Mouse (Mus musculus): ENCODE data around the gene Auts2.

Gene Auts2

DNA sequence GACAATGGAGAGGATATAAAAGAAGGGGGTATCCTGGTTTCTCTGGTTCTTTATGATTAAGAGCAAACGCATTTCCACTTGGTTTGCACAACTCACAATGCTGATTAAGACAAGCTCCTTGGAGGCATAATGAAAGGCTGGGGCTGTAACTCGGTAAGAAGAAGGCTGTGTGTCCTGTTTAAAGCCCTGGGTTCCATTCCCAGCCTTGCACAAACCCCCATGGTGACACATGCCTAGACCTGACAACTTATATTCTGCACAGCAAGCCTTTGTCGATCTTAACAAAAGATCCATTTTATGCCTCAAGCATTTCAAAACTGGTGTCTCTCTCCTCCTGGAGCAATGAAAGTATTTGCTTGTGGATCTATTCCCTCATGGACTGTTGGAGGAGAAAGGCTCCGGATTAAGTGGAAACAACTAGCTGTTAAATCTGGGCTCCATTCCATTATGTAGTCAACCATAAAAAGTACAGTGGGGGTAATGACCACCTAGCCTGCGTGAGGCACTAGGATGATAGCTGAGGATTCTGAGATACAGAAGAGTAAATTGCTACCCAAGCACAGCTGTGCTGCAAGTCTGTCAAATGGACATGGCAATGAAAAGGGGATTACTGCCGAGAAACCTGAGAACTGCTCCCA is 218.8 kb downstream of the Auts2 start:
- in situ Hi-C loops (cut with MboI, MseI): loop anchor here (10.0 kb wide), 1 partner anchor 1530 kb away; no protein-coding TSS in a partner anchor

DNA sequence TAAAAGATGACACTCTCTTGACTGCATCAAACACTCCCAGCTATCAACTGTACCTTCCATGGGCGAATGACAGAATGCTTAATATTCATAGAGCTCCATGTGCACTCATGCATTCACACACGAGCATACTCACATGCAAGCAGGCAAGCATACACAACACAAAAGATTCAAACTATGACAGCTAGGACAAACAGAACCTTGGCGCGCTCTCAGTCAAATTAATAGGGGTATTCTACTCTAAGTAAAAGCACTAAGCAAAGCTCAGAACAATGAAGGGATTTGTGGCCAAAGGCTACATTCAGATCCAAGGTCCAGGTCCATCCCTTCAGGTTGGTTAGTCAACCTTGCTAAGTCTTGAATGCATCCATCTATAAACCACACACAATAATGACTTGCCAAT is 219.5 kb downstream of the Auts2 start:
- in situ Hi-C loops (cut with MboI, MseI): loop anchor here (10.0 kb wide), 1 partner anchor 1531 kb away; no protein-coding TSS in a partner anchor

DNA sequence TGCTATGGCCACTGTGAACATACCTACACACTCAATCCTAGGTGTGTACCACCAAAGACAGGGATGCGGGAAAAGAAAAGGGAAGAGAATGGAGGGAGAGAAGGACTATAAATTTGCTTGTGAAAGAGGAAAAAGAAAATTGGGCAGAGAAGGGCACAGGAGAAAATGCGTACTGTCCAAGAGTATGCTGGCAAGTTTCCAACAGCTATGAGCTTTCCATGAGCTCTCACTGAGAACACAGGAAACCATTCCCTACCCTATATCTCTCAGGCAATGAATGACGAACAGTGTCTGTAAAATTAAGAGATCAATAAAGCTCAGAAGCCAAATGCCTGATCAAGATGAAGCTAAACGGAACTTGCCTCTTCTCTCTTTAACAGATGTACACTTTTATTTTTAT is 220.2 kb downstream of the Auts2 start:
- in situ Hi-C loops (cut with MboI, MseI): loop anchor here (10.0 kb wide), 1 partner anchor 1532 kb away; no protein-coding TSS in a partner anchor

DNA sequence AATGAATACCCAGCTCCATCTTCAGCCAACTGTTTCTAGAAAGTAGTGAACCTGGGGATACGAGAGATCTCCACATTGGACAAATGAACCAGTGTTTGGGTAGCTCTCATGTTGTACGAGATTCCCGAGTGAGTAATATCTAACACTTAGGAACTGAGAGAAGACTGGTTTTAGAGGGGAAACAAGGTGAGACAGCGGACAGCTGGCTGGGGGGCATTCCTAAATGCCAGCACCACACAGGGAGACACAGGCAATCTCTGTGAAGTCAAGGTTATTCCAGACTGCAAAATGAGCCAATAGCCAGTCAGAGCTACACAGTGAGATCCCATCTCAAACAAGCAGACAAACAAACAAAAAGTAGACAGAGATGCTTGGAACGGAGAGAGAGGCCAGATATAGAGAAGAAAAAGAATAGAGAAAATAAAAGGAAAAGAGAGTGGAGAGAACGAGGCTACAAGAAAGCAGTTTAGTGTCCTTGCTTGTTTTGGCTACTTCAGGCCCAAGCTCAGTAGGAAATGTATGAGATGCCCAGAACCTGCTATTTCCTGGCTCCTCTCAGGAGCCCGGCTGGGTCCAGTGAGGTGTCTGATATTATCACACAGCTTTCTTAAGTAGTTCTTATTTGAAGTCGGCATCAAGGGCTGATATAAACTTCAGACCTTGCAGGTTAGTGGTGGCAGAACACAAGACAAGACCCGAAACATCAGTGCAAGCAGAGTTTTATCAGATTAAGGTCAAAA is 224.9 kb downstream of the Auts2 start:
- in situ Hi-C loops (cut with MboI, MseI): no loop called here

DNA sequence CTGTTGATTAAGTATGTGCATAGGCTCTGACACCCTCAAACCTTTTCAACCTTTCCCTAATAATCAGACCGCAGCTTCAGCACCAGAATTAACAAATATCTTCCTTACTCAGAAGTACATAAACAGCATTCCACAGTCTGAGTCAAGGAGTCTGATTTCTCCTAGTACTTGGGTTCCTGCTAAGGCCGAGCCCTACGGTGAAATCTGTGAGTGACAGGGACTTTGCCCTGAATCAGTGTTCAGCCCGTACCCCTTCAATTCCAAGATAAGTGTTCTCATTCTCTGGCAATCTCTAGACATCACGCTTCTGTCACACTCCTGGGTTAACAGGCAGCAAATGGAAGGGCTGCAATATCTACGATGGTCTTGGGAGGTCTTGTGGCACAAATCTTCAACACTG is 226.2 kb downstream of the Auts2 start:
- in situ Hi-C loops (cut with MboI, MseI): no loop called here

DNA sequence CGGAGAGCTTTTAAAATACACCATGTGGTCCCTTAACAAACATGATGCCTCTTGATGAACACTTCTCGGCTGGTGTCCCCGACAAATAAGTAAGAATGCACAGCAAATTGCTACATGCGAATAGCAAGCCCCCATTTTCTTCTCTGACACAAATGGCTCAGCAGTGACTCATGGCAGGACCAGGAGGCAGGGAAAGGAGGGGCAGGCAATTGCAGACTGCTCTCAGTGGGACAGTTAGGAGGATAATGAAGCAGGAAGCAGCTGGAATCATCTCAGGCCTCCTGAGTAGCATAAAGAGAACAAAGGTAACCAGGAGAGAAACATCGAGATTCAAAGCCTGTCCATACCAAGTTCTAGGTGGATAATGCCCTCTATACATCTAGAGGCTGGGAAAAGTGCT is 228.8 kb downstream of the Auts2 start:
- in situ Hi-C loops (cut with MboI, MseI): no loop called here

DNA sequence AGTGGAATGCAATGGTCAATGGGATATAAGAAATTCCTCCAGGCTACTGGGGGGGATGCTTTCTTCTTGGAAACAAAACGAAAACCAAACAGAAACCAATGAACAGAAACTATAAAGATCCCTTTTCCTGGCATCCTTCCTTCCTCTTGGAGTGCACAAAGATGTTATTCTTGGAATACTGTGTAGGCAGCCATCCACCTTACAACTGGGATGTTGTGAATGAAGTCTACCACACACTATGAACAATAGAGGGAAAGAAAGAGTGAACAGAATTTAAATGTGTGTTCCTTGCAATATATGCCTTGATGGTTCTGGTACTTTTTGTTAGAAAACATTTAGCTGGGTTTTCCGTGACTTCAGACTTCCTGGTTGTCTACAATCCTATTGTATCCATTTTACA is 236.1 kb downstream of the Auts2 start:
- in situ Hi-C loops (cut with MboI, MseI): no loop called here

DNA sequence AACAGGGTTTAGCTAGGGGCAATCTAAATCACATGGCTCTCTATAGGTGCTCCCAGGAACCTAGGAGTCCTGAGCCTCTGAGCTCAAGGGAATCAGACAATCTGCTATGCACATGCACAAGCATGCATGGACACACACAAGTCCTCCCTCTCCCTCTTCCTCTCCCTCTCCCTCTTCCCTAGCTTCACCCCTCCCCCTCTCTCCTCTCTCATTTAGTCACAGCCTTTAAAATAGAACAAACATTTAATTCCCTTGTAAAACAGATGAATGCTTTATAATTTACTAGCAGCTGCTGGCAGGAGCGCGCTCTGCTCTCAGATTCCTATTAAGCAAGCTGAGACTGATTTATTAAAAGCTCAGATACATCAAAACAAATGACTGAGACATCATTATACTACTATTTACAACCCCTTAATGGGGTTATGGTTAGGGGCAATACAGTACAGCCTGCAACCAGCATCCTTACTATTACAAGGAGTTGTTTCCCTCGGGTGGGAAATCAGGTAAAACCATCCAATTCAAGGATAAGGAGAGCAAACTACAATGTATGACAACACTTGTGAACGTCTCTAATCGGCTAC is 237.7 kb downstream of the Auts2 start:
- in situ Hi-C loops (cut with MboI, MseI): no loop called here

DNA sequence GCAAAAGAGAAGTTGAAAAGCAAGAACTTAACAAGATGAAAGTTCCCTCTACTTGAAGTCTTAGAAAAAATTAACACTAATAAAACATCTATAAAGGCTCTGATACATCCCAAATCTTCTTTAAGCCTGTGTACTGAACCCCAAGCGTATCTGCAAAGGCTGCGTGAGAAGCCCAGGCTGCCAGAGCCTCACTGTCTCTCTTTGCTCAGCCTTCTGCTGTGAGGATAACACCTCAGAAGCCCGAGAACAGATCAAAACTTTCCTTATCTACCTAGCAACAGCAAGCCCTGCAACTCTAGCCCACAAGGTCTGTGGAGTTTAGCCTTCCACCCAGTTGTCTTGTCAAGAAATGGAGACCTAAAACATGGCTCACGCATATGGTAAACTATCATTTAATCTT is 240.4 kb downstream of the Auts2 start:
- in situ Hi-C loops (cut with MboI, MseI): no loop called here

DNA sequence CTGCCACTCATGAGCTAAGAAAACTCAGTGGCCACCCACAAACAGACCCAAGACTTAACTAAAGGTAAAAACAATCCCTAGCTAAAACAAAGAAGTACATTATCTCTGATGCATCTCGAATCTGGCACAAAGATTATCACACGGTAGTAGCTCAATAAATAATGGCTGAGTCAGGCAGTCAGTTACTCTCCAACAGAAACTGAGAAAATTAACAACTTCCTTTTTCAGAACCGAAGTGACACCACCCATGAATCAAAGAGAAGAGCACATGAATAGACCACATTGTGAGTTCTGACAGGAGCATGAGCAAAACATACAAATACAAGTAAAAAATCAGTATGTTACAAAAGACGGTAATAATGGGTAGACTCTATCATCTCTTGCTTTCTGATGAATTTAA is 242.3 kb downstream of the Auts2 start:
- in situ Hi-C loops (cut with MboI, MseI): no loop called here

DNA sequence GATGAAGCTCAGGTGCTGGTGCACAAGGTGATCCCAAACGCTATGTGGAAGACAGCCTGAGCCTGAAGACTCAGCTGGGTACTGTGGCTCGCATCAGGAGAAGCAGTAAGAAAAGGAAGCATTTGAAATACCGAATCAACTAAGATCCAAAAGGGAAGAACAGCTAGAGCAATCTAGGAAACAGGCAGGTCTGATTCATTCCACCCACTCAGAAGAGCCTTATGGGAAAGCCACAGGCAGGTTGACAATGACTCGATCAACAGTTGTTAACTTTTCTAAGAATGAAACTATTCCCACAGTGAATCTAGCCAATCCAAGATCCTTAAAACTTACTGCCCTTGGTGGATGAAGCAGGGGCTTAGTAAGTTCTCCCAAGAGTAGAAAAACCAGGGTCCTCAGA is 243.4 kb downstream of the Auts2 start:
- in situ Hi-C loops (cut with MboI, MseI): no loop called here

DNA sequence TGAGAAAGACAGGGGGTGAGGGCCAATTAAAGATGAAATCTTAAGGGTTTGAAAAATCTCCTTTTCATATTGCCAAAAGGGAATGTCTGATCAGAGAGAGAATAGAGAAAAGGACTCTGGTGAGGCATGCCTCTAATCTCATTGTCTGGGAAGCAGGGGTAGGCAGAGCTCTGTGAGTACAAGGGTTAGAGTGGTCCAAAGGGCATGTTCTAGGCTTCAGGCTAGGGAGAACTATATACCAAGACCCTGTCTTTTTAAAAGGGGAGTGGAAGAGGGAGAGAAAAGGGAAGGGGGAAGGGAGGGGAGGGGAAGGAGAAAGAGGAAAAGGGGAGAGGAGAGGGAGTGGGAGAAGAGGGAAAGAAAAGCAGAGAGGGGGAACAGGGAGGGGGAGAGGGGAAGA is 244.1 kb downstream of the Auts2 start:
- in situ Hi-C loops (cut with MboI, MseI): no loop called here

DNA sequence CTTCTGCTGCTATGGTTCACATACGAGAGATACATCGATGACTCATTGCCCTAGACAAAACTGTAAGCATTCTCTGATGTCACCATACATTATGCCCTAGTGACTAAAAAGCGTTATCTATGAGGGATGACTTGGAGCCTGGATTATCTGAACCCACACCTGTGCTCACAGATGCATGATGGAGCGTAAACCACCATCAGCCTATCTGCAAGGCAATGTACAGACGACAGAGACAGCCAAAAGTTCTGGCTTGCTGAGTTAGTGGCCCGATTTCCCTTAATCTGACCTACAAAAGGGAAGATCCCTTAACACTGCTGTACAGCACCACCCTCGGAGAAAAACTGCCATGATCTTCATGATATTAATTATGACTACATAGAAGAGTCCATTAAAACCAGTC is 245.8 kb downstream of the Auts2 start:
- in situ Hi-C loops (cut with MboI, MseI): no loop called here

DNA sequence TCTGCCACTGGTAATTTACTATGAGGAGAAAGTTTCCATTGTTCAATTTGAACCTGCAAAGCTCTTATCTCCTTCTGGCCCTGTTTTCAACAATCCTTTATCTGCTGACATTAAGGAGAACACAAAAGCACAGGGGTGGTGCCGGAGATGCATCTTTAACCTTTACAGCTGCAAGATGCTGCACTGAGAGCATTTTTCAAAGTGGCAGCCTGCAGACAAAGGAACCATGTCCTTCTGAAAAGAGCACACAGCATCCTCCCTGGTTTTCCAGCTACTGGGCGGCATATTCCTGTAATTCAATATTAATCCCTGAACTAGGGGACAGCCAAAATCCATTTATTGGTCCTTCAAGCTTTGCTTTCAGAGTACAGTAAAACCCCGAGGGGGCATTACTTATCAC is 248.7 kb downstream of the Auts2 start:
- in situ Hi-C loops (cut with MboI, MseI): no loop called here

DNA sequence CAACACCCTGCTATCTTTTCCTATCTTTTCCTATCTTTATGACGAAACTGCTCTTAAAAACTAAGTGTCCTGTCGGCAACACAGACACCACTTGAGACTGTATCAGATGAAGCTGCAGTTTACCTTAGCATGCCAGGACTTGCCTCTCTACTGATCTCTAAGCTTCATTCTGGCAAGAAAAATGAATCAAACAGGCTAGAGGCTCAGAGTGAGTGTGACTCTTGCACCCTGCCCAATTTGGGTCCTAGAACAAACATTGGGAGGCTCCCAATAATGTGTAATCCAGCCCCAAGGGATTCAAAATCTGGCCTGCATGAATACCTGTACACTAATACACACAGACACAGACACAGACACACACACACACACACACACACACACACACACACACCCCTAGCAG is 250.2 kb downstream of the Auts2 start:
- in situ Hi-C loops (cut with MboI, MseI): no loop called here

DNA sequence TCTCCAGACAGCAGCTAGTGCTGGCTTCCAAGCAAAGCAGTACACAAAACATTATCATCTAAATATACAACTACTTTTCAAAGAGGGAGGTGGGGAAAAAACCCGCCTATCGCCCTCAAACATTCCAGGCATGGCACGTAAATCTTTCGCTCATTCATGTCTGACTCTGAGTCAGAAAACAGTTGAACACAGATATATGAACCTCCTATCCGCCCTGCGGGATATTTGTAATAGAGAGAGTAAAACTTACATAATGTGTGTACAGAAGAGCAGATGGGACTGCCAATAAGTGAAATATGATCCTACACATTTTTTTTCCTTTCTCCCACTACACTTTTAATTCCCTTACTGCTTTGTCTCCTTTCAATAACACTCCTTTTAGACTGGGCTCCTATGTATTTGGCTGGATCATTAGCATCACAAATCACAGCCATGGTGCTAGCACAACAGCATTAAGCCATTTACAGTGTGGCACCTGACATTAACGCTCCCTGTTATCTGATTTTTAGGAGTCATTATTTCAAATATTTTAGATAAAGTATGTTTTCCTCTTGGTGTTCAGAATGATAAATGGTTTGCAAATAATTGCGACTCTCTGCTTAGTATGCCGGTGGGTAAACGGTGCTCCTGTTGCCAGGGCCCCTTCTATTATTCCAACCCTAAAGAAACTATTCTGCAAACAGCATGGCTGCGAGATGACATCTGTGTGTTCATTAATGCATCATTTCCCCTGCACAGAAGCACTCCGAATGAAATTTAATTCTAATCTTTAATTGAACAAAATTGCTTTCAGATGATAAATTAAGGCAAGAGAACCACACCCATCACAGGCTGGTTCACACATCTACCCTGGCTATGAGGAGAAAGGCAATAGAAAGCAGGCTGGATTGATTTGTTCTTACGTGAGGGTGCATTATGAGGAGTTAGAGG is 252.3 kb downstream of the Auts2 start:
- in situ Hi-C loops (cut with MboI, MseI): no loop called here

DNA sequence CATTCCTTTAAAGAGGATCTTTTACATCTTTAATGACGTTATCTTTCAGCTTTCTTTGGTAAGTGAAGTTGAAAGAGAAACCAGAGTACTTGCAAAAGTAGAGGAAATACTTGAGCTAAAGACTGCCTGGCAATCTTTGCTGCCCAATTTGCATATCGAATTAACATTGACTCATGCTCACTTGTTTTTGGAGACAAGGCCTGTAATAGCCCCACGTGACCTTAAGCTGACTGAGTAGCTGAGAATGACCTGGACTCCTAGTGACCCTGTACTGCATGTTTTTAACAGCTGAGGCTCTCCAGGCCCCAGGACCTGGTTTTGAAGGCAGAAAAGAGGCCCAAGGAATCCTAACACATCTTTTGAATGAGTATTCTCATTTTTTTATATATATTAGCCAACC is 259.4 kb downstream of the Auts2 start:
- in situ Hi-C loops (cut with MboI, MseI): no loop called here

DNA sequence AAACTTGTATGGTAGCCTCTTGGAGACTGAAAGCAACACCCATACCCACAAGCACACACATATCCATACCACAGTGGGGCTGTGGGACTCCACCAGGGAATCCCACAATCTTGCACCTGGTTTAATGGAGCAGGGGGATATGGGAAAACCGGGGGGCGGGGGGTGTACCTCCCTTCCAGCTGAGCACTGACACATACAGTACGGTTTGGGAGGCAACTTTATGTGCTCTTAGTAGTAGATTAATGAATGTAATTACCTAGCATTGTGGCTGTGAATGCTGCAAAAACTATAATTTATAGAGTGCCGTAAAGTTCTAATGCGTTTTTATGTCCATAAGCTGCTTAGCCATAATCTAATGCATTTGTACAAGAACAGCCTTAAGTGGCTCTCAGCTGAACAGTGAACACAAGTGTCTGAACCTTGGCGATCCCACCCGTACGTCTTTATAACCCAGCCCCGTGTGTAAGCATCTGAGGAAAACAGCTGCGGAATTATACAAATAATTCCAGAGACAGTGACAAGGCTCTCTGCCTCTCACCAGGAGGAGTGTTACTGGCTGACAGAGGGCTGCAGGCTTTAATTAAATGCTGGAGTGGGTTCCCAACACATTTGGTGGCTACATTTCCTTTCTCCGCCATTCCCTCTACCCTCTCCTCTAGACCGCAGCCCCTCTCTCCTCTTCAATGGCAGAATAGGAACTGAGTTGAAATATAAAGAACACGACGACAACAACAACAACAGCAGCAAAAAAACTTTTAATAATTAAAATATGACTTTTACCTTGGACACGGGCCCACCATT is 268.8 kb downstream of the Auts2 start:
- in situ Hi-C loops (cut with MboI, MseI): no loop called here

DNA sequence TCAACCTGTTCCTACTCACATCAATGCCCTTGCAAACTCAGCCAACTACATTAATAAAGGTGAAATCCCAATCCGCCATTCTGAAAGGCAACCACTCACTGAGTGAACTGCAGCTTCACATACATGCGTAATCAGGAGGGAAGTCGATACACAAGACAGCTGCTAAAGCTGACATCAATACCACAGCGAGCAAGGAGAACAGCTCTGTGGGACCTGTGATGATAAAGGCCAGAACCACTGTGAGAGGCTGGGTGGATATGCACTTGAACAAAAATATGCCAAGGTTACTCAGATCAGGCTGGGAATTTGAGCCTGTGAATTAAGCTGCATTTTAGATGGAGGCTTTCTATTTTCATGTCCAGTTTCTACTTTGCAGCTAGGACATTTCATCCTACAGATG is 271.0 kb downstream of the Auts2 start:
- in situ Hi-C loops (cut with MboI, MseI): no loop called here

DNA sequence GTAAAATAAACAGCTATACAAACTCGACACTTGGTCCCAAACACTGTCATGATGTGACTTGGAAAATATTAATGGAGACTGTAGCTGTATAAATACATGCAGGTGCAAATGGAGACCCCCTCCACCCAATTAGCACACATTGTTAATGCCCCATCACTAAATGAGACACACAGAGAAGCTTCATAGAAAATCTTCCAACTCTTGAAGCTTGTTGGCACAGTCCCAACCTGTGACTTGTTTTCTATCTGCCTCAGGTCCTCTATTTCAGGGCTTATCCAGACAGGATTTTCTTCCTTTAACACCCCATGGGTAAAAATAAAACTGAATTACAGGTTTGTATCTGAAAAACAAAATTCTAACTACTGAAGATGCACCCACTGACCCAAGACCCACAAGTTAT is 272.2 kb downstream of the Auts2 start:
- in situ Hi-C loops (cut with MboI, MseI): no loop called here

DNA sequence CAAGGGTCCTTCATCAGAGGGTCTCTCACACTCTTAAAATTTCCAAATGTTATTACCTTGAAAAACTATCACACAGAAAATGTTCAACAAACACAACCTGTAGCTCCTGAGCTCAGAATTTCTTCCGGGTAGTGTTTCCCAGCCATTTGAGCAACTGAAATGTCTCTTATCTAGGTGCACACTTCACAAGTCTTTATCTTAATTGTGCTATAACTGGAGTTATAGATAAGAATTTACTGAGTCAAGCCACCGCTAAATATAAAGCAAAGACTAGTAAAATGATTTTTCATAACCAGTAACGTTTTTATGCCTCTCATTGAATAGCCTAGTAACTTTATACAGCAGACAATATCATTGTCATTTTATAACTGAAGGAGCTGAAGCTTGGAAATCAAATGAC is 273.1 kb downstream of the Auts2 start:
- in situ Hi-C loops (cut with MboI, MseI): no loop called here
